Mouse (Mus musculus) NIH3T3 (cell line): ENCODE measurements around the gene Myh7b.
A peak's percentile ranks its signal among the peaks of the same experiment; 100 is the strongest.
"Not testable (repeated sequence)": the region's sequence is repeated elsewhere in the genome, so short reads cannot be mapped to it uniquely, and the experiment has no call there.

Experiments
- DNase-seq: peaks from one replicate; pipeline ENCODE4 v3.0.0-alpha.2; 2012; ENCODE audit warnings: low read depth

Gene Myh7b

DNA sequence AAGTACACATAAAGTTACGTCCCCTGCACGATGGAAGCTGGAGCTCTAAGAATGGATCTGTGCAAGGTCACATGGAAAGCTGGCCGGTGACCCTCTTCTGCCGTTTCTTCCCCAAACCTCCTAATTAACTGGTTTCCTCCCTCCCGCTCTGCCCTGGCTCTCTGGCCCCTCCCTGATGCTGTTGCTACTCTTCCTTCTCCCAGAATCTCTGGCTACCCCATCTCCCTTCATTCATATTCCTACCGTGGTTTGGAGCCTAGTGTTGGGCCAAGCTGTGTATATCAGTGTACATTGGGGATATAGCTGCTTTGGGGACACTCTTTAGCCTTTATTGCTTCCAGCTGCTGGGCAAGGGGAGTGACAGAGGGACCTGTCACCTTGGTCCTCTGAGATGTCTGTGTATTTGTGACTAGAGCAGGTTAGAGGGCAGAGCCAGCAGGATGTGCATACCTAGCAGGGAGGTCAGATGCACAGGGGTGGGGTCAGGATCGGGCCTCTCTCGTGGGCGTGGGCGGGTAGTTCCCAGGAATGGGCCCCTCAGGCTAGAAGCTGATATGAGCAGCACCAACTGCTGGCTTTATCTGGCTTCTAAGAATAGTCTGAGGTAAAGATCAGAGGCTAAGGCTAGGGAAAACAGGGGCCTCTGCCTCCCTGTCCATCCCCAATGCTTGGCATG, 6.3 kb upstream of the Myh7b start:
- no peak for DNase-seq

DNA sequence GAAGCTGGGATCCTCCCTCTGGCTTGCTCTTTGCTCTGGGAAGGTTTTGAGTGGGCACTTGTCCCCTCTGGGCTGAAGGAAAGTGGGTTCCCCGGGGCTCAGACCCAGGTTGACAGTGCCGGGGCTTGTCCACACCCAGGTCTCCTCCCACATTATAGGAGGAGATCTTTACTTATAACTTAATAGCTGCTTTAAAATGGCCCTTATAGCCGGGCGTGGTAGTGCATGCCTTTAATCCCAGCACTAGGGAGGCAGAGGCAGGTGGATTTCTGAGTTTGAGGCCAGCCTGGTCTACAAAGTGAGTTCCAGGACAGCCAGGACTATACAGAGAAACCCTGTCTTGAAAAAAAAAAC, 5.8 kb upstream of the Myh7b start:
- not testable (repeated sequence) for DNase-seq

DNA sequence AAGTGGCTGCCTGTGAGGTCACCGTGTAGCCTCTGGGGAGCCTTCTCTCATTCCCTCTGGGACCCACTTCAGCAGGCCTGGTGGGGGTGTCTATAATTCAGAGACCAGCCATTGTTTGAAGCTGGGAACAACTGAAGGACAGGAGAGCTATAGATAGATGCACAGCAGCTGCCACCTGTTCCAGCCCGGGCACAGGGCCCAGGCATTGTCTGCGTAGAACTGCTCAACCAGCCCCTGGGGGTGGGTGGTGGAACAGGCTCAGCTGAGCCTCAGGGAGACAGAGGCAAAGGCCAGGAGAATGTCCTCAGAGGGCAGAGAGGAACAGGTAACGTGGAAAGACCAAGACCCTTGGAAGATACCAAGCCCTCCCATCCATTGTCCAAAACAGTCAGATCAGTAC, 4.7 kb upstream of the Myh7b start:
- no peak for DNase-seq

DNA sequence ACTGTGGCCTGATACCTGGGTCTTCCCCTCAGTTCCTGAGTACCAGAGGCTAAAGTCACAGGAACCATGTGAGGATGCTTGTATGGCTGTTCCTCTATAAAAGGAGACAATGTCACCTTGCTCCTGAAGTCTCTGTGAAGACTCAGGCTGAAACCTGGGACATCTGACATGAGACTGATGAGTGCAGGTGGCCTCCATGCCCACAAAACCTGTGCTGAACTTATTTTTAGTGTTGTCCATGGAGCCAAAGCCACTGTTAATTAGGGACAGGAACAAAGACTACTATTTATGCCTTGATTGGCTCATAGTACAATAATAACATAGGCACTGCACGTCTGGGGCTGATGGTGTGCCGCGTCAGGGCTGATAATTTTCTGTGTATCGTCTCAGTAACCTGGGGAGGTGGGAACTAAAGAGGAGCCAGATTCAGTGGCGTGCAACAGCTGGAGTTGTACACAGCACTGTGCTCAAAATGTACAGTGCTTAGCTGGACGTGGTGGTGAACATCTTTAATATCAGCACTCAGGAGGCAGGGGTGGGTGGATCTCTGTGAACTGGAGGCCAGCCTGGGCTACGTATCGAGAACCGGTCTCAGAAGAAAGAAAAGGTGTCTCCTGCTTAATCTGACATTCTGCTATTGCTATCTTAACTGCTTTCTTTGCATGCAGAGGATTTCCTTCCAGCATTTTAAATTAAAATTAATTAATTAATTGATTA, 980 bp downstream of the Myh7b start:
- DNase-seq, result no peak

DNA sequence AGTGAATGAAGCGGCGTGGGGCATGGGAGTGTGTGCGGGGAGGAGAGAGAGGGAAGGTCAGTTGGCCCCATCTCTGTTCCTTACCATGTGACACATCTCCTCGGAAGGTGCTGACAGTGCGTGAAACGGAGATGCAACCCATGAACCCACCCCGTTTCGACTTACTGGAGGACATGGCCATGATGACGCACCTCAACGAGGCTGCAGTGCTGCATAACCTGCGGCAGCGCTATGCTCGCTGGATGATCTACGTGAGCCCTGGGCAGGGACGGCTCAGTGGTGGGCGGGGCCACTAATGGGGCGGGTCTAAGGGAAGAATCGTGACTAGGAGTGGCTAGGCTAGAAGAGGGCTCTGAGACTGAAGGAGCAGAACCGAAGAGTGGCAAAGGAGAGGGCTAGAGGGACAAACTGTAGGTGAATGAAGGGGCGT, 2.3 kb downstream of the Myh7b start:
- DNase-seq, result no peak

DNA sequence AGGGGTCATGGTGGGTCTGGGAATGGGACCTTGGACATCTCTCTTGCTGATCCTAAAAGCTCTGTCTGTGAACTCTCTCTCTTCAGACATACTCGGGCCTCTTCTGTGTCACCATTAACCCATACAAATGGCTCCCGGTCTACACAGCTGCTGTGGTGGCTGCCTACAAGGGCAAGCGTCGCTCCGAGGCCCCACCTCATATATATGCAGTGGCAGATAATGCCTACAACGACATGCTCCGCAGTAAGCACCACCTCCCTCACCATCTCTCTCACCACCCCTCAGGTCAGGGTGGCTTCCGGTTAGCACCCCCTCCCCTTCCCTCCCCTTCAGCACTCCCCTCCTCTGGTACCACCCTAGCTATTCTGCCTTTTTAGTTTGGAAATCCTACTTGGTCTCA, 2.9 kb downstream of the Myh7b start:
- DNase-seq, result no peak

DNA sequence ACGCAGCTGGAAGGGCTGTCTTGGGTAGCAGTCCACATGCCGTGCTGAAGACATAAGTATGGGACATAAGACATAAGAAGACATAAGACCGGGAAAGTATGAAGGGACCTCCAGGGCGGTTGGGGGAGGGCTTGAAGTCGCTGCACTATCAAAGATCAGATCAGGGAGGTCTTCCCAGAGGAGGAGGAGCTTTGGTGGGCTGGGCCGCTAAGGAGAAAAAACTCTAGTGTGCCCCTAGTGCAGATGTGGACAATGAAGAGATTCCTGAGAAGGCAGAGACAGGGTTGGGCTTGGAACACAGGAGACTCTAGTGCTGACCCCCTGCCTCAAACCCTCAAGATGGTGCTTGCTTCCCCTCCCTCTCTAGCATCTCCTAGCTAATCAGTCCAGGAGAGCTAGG, 6.0 kb downstream of the Myh7b start:
- no peak for DNase-seq

DNA sequence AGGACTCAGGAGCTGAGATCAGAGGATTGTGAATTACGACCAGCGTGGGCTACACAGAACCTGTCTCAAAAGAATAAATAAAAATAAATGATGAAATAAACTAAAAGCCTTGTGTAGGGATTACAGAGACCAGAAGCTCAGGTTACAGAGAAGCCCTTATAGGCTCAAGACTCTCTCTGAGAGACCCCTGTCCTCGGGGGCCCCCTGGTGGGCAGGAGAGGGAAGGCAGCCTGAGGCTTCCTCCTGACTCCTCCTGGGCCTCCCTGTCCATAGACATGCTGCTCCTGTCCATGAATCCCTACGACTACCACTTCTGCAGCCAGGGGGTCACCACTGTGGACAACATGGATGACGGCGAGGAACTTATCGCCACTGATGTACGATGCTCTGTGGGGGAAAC, 8.8 kb downstream of the Myh7b start:
- DNase-seq, result peak; percentile 91

DNA sequence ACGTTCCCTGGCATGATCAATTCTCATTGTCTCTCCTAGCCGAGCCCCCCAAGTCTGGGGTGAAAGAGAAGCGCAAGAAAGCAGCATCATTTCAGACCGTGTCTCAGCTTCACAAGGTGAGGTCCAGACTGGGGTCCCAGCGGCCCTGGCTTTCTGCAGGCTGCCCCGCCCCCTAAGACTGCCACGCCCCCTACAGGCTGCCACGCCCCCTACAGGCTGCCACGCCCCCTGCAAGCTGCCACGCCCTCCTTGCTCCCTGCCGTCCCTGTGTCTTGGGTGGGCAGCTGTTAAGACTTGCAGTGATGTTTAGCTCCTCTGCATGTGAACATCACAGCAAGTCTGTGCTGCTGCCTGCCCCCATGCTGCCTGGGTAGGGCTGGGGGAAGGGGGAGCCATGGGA, 11.6 kb downstream of the Myh7b start:
- no peak for DNase-seq

DNA sequence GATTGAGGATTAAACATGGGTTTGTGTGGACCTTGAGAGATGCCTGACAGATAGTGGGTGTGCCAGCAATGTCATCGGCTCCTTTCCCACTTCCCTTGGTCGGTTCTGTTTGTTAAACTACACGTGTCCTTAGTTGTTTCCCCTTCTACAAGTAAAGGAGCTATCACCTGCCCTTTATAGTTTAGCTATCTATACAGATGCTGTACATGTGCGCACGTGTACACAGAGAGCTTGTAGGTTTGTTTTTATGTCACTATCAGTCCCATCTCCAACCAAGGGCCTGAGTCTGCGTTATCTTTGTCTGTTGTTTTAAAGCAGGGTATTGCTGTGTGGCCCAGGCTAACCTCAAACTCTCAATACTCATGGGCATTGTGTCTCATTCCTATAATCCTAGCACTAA, 13.0 kb downstream of the Myh7b start:
- DNase-seq, result no peak

DNA sequence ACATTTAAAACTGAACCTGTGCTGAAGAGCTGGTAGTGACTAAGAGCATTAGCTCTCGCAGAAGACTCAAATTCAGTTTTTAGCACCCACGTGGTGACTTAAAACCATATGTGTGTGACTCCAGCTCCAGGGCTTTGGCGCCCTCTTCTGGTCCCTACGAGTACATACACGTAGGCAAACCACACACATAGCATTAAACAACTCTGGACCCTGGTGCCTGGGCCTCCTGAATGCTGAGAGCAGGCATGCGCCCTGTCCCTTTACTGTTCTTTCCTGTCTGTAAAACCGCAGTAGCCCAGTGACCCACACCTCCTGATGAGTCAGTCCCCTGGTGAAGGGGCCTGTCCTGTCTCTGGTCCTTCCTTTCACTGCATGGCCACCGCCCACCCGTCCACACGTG, 13.7 kb downstream of the Myh7b start:
- DNase-seq, result peak; percentile 91

DNA sequence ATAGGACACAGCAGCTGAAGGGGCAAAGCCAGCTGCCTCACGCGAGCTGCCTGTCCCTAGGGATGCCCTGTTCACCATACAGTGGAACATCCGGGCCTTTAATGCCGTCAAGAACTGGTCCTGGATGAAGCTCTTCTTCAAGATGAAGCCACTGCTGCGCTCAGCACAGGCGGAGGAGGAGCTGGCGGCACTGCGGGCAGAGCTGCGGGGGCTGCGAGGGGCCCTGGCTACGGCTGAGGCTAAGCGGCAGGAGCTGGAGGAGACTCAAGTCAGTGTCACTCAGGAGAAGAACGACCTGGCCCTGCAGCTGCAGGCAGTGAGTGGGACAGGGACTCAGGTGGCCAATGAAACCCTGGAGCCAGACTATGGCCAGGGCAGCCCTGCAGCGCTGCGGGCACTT, 15.3 kb downstream of the Myh7b start:
- no peak for DNase-seq

DNA sequence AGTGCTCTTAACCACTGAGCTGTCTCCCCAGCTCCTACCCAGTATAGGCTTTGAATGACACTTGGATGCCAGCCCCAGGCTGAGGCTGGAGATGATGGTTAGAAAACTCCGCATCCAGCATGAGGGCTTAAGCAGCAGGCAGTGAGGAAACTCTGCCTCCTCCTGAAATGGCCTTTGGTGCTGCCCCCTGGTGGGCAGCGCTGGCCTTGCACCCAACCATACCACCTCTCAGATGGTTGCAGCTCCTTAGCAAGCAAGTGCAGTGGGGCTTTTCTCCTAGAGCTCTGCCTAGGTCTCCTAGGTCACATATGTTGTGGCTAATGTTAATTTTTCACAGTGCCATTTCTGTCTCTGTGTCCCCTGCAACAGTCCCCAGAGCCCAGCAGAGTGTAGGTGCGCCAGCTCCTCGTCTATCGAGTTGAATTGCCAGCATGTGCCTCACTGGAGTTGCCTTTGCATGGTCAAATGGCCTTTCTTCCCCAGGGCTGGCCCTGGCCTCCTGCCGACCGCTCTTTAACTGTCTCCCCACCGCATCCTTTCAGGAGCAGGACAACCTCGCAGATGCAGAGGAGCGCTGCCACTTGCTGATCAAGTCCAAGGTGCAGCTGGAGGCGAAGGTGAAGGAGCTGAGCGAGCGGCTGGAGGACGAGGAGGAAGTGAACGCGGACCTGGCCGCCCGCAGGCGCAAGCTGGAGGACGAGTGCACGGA, 16.2 kb downstream of the Myh7b start:
- peak; percentile 76 for DNase-seq

DNA sequence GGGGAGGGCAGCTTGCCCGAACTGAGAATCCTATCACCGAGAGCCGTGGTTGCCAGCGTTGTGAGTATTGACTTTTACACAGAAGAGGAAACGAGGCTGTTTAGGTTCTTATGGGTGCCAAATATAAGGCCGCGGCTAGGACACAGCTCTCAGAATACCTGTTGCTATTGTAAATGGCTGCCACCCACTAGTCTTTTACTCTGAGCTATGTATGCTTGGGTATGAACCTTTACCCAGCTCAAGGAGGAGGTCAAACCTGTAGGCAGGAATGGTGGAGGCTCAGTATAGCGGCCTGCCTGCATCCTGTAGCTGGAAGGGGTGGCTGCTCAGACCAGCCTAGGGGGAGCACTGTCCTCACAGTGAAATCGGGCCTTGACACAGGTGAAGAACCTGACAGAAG, 17.1 kb downstream of the Myh7b start:
- no peak for DNase-seq

DNA sequence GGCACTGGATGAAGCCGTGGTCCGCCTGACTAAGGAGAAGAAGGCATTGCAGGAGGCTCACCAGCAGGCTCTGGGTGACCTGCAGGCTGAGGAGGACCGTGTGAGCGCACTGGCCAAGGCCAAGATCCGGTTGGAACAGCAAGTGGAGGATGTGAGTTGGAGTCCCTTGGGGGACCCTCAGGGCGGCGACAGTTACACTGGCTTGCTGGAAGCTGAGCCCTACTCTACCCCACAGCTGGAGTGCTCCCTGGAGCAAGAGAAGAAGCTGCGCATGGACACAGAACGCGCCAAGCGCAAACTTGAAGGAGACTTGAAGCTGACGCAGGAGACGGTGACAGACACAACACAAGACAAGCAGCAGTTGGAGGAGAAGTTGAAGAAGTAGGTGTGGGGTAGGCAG, 17.5 kb downstream of the Myh7b start:
- DNase-seq, result no peak

DNA sequence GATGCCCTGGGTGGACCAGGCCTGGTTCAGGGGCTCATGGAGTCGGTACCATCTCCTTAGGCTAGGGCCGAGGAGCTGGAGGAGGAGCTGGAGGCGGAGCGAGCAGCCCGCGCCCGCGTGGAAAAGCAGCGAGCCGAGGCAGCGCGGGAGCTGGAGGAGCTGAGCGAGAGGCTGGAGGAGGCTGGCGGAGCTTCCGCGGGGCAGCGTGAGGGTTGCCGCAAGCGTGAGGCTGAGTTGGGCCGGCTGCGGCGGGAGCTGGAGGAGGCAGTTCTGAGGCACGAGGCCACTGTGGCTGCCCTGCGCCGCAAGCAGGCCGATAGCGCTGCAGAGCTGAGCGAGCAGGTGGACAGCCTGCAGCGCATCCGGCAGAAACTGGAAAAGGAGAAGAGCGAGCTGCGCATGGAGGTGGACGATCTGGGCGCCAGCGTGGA, 18.2 kb downstream of the Myh7b start:
- DNase-seq, result no peak

DNA sequence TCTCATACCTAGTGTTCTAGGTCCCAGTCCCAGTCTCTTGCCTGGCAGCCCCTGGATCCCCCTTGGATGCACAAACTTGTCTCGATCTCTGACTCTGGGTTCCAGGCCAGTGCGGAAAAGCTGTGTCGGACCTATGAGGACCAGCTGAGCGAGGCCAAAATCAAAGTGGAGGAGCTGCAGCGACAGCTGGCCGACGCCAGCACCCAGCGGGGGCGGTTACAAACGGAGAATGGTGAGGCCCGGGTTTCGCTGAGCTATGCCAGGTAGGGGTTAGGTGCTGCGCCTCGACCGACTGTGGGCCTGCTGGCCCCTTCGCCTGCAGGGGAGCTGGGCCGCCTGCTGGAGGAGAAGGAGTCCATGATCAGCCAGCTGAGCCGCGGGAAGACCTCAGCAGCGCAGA, 19.1 kb downstream of the Myh7b start:
- no peak for DNase-seq

DNA sequence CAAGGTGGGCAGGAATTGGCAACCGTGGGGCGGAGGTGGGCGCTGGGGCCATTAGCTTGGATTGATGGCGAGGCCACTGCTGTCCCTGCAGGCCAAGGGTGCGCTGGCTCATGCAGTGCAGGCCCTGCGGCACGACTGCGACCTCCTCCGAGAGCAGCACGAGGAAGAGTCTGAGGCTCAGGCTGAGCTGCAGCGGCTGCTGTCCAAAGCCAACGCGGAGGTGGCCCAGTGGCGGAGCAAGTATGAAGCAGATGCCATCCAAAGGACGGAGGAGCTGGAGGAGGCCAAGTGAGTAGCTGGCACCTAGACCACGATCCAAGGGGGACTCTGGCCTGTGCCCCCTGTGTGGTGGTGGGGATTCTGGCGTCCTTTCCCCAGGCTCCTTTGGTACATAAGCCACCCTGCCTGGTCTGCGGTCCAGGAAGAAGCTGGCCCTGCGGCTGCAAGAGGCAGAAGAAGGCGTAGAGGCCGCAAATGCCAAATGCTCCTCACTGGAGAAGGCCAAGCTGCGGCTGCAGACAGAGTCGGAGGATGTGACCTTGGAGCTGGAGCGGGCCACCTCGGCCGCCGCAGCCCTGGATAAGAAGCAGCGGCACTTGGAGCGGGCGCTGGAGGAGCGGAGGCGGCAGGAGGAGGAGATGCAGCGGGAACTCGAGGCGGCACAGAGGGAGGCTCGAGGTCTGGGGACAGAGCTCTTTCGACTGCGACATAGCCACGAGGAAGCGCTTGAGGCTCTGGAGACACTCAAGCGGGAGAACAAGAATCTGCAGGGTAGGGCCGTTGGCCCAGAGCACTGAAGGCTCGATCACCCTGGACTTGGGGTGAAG, 19.8 kb downstream of the Myh7b start:
- no peak for DNase-seq

DNA sequence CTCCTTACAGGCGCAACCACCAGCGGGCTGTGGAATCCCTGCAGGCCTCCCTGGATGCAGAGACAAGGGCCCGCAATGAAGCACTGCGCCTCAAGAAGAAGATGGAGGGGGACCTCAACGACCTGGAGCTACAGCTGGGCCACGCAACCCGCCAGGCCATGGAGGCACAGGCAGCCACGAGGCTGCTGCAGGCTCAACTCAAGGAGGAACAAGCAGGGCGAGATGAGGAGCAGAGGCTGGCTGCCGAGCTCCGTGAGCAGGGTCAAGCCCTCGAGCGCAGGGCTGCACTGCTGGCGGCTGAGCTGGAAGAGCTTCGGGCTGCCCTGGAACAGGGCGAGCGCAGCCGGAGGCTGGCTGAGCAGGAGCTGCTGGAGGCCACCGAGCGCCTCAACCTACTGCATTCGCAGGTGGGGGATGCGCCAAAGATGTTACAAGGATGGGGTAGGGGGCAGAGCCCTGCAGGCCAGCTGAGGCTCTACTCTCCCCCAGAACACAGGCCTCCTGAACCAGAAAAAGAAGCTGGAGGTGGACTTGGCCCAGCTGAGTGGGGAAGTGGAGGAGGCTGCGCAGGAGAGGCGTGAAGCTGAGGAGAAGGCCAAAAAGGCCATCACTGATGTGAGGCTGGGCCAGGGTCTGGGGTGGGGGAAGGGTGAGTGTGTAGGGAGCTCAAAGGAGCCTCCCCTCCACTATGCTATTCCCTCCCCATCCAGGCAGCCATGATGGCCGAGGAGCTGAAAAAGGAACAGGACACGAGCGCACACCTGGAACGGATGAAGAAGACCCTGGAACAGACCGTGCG, 21.3 kb downstream of the Myh7b start:
- DNase-seq, result no peak

DNA sequence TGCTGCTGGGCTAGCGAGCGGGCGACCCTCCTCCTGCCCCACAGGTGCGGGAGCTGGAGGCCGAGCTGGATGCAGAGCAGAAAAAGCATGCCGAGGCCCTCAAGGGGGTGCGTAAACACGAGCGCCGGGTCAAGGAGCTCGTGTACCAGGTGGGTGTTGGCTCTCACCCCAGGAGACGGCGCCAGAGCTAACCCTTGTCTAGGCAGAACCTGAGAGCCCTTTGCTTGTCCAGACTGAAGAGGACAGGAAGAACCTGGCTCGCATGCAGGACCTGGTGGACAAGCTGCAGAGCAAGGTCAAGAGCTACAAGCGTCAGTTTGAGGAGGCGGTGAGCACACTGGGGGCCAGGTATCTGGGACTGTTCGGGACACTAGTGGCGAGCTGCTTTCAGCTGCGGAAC, 22.1 kb downstream of the Myh7b start:
- DNase-seq, result no peak

DNA sequence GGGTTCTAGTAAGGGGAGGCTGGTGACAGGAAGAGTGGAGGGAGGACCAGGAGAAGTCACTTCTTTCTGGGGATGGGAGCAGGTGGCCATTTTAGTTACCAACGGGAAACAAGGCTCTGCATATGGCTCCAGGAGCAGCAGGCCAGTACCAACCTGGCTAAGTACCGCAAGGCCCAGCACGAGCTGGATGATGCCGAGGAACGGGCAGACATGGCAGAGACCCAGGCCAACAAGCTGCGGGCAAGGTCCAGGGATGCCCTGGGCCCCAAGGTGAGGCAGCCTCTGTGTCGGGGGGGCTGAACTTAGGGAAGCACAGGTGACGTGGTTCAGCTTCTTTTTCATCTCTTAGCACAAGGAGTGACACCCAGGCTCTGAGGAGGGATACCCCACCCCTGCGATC, 22.7 kb downstream of the Myh7b start:
- no peak for DNase-seq

DNA sequence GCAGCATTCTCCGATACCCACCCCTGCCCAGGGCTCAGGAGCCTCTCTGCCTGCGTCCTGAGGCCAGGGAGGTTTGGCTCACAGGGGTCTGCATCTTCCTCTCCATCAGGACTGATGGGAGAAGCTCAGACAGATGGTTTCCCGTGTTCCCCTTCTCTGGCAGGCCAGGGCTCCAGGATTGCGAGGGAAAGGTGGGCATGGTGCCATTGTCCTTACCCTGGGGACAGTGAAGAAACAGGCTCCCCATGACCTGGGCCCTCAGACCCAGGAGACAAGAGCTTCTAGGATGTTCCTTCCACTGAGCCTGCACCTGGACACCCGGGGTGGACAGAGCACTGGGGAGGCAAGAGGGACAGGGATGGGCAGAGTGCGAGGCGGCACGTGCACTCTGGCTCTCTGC, 23.6 kb downstream of the Myh7b start:
- DNase-seq, result no peak
